Mouse (Mus musculus) ovary, postnatal 10 days (tissue): ENCODE measurements around the gene Noct.

Experiments
- DNase-seq: peaks from one replicate; pipeline ENCODE4 v3.0.0; 2022; ENCODE audit warnings: low spot score

Noct gene

GRCm38 (mm10) chr3:51232205-51232910 is 8.1 kb downstream of the Noct start:
- DNase-seq, result no peak

DNA sequence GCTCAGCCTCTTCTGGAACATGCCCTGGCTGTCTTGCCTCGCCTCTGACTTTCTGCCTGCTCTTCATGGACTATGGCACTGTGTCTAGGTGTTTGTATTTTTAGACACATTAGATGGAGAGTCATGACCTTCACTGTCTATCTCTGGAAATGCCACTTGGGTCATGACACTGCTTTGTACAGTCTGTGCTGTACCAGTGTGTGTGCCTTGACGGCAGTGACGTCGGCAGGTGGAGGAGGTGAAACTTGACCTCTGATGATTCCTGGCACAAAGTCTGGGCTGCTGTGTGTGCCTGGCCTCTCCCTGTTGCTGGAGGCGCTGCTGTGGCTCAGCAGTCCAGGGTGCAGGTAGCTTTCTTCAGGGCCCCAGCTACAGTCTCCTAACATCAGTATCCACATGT is 9.2 kb downstream of the Noct start:
- DNase-seq, result no peak

DNA sequence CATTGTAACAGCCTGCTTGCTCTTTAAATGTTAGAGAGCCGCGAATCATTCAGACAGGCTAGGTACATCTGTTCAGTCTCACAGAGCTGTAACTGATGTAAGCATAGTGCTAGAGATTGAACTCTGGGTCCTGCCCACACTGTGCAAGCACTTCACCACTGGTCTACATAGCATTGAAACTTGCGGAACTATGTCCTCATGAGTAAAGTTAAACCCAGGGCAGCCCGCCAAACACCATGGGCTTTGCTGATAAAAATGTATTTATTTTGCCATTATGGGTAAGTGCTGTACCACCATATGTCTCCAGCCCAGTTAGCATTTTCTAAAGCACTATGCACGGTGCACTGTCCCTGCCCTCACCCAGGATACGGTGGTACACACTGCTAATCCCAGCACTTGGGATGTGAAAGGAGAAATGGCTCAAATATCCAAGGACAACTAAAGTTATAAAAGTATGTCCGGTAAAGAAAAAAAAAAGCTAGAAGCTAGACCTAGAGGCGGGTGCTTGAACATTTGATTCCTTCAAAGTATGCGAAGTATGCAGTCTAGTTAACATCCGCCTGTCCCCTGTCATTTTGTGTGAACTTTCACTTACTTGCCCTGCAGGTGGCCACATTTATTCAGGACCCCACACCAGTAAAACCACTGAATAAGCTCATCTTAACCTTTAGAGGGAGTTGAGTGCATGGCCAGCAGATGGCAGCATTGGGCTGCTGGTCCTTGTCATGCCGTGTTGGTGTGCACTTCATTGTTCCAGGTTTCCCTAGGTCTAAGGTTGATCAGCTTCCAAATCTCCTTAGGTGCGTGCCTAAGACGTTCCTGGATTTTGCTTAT is 9.9 kb downstream of the Noct start:
- DNase-seq, result peak; percentile 55

- DNase-seq, result no peak
Observed at GRCm38 (mm10) chr3:51234752-51235055, 10.5 kb downstream of the Noct start.

DNA sequence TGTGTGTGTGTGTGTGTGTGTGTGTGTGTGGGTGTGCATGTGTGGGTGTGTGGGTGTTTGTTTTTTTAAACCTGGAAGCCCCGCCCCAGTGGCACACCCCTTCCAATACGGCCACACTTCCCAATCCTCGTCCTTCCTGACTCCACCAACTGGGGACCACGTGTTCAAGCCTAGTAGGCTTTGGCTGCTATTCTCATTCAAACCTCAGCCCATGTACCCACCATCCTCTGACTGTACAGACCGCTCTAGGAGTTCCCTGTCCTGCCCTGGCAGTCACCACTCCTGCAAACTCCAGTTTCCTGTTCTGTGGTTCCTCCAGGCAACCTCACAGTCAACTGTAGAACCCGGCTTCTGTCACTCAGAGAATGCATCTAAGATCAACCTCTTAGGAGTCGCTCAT is 14.3 kb downstream of the Noct start:
- DNase-seq, result no peak

DNA sequence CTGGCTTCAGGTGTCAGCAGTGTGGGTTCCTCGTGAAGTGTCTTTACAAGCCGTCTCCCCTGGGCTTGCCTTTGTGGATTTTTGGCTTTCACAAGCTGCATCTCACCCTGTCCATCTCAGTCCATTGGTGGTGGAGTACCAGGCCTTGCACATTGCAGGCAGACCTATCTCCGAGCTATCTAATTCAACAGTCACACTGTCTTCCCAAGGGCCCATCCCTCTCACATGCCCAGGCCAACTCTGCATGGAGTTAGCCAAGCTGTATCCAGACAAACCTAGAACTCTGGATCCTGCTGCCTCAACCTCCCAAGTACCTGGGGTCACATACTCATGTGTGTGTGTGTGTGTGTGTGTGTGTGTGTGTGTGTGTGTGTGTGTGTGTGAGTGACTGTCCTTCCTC is 15.3 kb downstream of the Noct start:
- DNase-seq, result no peak

- DNase-seq, result no peak
Observed at GRCm38 (mm10) chr3:51247704-51248103, 23.5 kb downstream of the Noct start.

DNA sequence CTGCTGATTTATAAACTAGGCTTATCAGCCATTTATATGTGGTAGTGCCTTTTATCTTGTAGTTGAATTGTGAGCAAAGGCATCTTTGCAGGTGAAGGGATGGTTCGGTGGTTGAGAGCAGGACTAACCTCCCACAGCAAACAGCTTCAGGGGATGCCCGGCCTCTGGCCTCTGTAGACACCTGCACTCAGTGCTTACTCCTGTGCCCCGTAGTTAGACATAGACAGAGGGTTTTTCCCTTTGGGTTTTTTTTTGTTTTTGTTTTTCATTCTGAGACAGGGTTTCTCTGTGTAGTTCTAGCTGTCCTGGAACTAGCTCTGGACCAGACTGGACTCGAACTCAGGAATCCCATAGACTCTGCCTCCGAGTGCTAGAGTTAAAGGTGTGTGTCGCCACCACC is 24.4 kb downstream of the Noct start:
- no peak for DNase-seq

GRCm38 (mm10) chr3:51249460-51249859 is 25.2 kb downstream of the Noct start:
- no peak for DNase-seq

DNA sequence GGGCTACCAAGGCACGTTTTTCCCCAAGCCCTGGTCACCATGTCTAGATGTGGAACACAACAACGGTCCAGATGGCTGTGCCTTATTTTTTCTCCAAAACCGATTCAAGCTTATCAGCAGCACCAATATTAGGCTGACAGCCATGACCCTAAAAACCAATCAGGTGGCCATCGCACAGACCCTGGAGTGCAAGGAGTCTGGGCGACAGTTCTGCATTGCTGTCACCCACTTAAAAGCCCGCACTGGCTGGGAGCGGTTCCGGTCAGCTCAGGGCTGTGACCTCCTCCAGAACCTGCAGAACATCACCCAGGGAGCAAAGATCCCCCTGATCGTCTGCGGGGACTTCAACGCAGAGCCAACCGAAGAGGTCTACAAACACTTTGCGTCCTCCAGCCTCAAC is 25.6 kb downstream of the Noct start:
- DNase-seq, result no peak

DNA sequence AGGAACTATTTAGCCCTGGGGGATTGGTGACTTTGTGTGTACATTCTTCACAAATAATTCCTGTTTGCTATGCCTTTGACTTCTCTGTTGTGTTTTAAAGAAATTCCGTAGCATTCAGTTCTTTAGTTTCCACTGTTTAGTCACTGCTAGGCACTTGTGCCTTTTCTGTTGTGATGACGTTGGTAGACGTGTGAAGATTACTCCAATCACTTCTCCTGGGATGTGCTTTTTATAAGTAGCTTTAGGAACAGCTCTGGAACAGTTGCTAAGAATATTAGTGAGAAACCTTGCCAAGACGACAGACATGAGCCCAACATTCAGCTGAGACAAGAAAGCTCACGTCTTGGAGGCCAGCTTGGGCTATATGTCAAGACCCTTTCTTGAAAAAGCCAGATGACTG is 26.8 kb downstream of the Noct start:
- no peak for DNase-seq

DNA sequence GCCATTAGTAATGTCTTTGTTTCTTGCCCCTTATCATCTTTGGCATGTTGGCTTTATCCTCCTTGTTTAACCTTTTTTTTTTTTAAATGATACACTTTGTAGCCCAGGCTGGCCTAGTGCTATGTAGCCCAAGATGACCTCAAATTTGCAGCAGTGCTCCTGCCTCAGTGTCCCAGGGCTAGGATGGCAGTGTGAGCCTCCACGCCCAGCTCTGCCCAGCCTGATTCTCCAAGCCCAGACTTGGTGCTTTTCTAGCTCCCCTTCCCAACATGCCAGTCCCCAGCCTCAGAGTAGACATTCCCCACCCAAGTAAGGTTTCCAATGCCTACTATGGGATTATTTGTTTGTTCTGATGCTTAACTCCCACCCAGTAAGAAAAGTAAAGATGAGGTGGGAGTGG is 28.0 kb downstream of the Noct start:
- DNase-seq, result no peak

- no peak for DNase-seq
Observed at GRCm38 (mm10) chr3:51252689-51253402, 28.6 kb downstream of the Noct start.

- no peak for DNase-seq
Observed at GRCm38 (mm10) chr3:51254784-51255183, 30.5 kb downstream of the Noct start.

DNA sequence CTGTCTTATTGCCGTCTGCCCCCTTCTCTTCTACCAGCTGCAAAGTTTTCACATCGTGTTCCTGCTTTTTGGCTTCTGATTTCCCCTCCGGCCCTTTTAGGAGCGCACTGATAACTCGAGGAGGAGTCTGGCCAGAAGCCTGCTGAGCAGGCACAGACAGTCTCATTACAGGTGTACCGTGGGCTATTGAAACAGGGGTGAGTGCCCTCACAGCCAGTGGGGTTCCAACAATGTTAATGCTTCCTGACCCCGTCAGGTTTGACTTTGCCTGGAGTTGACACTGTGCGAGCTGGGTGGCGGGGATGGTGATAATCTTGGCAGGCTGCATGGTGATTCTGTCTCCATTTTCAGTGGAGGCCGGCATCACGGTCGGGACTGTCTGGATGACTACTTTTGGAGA is 32.2 kb downstream of the Noct start:
- DNase-seq, result no peak

DNA sequence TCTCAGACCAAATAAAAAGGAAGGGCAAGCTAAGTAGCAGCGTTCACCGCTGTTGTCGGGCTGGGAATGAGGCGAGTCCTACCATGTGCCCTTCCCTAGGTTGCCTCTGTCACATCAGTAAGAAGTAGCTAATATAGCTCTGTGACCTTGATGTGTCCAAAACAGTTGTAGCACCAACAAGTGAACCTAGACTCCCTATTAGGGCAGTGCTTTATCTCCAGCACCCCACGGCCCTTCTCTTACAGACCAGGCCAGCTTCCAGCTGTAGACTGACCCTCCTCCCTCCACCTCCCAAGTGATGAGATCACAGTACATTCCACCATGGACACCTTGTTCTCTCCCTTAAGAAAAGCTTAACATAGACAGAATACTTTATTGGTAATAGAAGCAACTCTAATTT is 33.8 kb downstream of the Noct start:
- DNase-seq, result no peak

- DNase-seq, result no peak
Observed at GRCm38 (mm10) chr3:51262942-51263341, 38.7 kb downstream of the Noct start.

DNA sequence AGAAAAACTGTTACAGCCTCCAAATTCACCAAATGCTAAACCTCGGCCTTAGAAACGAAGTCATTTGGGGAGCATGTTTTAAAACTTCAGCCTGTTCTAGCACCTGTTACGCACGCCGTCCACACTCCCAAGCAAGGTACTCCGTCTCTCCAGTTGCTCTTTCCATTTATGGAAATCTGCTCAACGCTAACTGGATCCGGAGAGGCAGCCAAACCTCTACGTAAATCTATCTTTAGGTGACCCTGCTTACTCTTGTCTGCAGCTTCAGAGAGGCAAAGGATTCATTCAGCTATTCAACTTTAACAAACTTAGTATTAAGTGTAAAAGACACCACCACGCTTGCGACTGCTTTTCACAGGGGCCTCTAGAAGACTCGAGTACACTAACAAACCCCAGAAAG is 44.2 kb downstream of the Noct start:
- no peak for DNase-seq

GRCm38 (mm10) chr3:51270069-51270817 is 46.0 kb downstream of the Noct start:
- DNase-seq, result no peak

DNA sequence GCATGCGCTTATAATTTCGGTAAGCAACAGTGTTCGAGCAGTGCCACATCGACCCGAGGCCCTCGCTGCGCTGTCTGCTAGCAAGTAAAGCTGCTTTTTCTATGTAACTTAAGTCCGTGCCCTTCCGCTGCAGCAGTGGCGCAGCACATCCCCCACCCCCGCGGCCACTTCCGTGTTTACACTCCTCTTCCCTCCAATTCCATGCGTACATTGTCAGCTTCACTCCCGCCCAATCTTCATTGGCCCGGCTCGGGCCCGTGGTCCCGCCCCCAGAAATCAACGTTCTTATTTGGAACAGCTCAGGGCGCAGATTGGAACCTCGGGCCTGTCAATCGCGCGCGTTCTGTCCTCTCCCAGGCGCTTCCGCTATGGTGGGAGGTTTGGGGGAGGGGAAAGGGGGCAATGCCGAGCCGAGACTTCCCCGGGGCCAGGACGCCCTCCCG is 51.7 kb downstream of the Noct start:
- peak; percentile 88 for DNase-seq

GRCm38 (mm10) chr3:51276421-51277111 is 52.3 kb downstream of the Noct start:
- peak; percentile 63 for DNase-seq
